Mouse (Mus musculus) layer of hippocampus, postnatal 14 days (tissue): ENCODE measurements around the gene Reps2. TPM values are rescaled to one million over a fixed set of nuclear protein-coding genes. Genes with fewer than 3 reads are reported as not detected.

Source experiments
- total RNA-seq, 2 experiments: library from RNA; stranded (reverse); gene quantifications; 2 replicates each; pipeline ENCODE4 v1.2.3; 2021

The Reps2 gene
- total RNA-seq, 2 experiments from 2014 or later, result 87.3 to 113 TPM

Other genes with a start within 250 kb of the Reps2 start
- 100 to 1,000 TPM; 150 to 153 TPM for gene Rbbp7, start 116.8 kb upstream of the Reps2 start, total RNA-seq
- 10 to 100 TPM; 19.9 to 20.3 TPM for gene Txlng, start 185.8 kb upstream of the Reps2 start, total RNA-seq
- 10 to 100 TPM; 32.4 to 34.2 TPM for gene Syap1, start 244.8 kb upstream of the Reps2 start, total RNA-seq